Mouse (Mus musculus) heart, embryonic 15.5 days (tissue): ENCODE data around the gene Rcan3. TPM values are rescaled to one million over a fixed set of nuclear protein-coding genes. Genes with fewer than 3 reads are reported as not detected.

Experiments used
- ATAC-seq: fragments of 200-750 bp; cut with Nextera tagmentation; replicated peaks from 2 replicates; pipeline ENCODE4 v1.8.0; 2017; ENCODE audit warnings: low read depth, moderate TSS enrichment; ENCODE audit not compliant: insufficient number of reproducible peaks, insufficient read depth, low FRiP score
- H3K27ac ChIP-seq: fragments of 300-500 bp; sonication (generic); 2 replicates; pipeline ENCODE4 v1.5.1; 2015; ENCODE audit warnings: mild to moderate bottlenecking, inconsistent platforms
- H3K27me3 ChIP-seq: fragments of 300-500 bp; sonication (generic); 2 replicates; pipeline ENCODE4 v1.6.1; 2015; ENCODE audit warnings: inconsistent platforms
- H3K36me3 ChIP-seq: fragments of 300-500 bp; sonication (generic); 2 replicates; pipeline ENCODE4 v1.6.1; 2015; ENCODE audit warnings: mild to moderate bottlenecking, inconsistent platforms
- H3K4me1 ChIP-seq: fragments of 300-500 bp; sonication (generic); replicated peaks from 2 replicates; pipeline ENCODE4 v1.6.1; 2015; ENCODE audit warnings: inconsistent platforms
- H3K4me2 ChIP-seq: fragments of 300-500 bp; sonication (generic); 2 replicates; pipeline ENCODE4 v1.6.1; 2015; ENCODE audit warnings: inconsistent platforms, mild to moderate bottlenecking, moderate library complexity
- H3K4me3 ChIP-seq: fragments of 300-500 bp; sonication (generic); 2 replicates; pipeline ENCODE4 v1.5.1; 2015; ENCODE audit warnings: mild to moderate bottlenecking, inconsistent platforms
- H3K9ac ChIP-seq: fragments of 300-500 bp; sonication (generic); 2 replicates; pipeline ENCODE4 v1.6.1; 2015; ENCODE audit warnings: mild to moderate bottlenecking, inconsistent platforms
- H3K9me3 ChIP-seq: fragments of 300-500 bp; sonication (generic); replicated peaks from 2 replicates; pipeline ENCODE4 v1.6.1; 2016; ENCODE audit warnings: inconsistent platforms
- WGBS: fragments of 180-500 bp; shearing (Covaris S2); methylation state at CpG from one replicate; pipeline ENCODE4 v1.1.7; 2015; ENCODE audit warnings: mixed read lengths; 5-methylcytosine and 5-hydroxymethylcytosine counted together
- polyA plus RNA-seq: library from polyadenylated mRNA; unstranded; fragments of >200 nt; fragmentation: Nextera tagmentation; extraction: Ambion mirVana; gene quantifications from 2 replicates; pipeline ENCODE4 v1.2.1, GENCODE M21; 2015

Gene Rcan3
- polyA plus RNA-seq, 1 experiment from 2014 or later = 8.6 TPM

GRCm38 (mm10) chr4:135411633-135412032 is 22.0 kb downstream of the Rcan3 start:
- no peak overlapping the region for H3K9ac ChIP-seq
- H3K4me1 ChIP-seq = no peaks in the 10 kb centered on the region
- H3K27me3 ChIP-seq = no peaks in the 10 kb centered on the region
- H3K4me3 ChIP-seq = no peak overlapping the region
- no peak overlapping the region for H3K4me2 ChIP-seq
- no peak overlapping the region for H3K27ac ChIP-seq
- WGBS = 31% methylated on average over 4 of the region's 4 CpGs
- no peak for ATAC-seq
- H3K9me3 ChIP-seq = no peaks in the 10 kb centered on the region
- 0 out of 2 replicates have a peak, but pooled peaks cover 8% of the 10 kb centered on the region for H3K36me3 ChIP-seq

GRCm38 (mm10) chr4:135406180-135406579 is 27.5 kb downstream of the Rcan3 start:
- H3K27me3 ChIP-seq = no peaks in the 10 kb centered on the region
- ATAC-seq = no peak
- no peaks in the 10 kb centered on the region for H3K36me3 ChIP-seq
- no peak overlapping the region for H3K4me3 ChIP-seq
- no peak overlapping the region for H3K9ac ChIP-seq
- H3K4me1 ChIP-seq = no peaks in the 10 kb centered on the region
- WGBS = 57% methylated on average over 5 of the region's 5 CpGs
- no peaks in the 10 kb centered on the region for H3K9me3 ChIP-seq
- H3K27ac ChIP-seq = no peak overlapping the region
- no peak overlapping the region for H3K4me2 ChIP-seq

- no peaks in the 10 kb centered on the region for H3K36me3 ChIP-seq
- ATAC-seq = no peak
- WGBS = 88% methylated on average over 2 of the region's 2 CpGs
Observed at GRCm38 (mm10) chr4:135404916-135405315, 28.7 kb downstream of the Rcan3 start.

GRCm38 (mm10) chr4:135404048-135404447 is 29.6 kb downstream of the Rcan3 start:
- Histone ChIP-seq H3K27ac (no peak overlapping the region), H3K9ac (no peak overlapping the region), H3K36me3 (no peaks in the 10 kb centered on the region), H3K9me3 (no peaks in the 10 kb centered on the region), H3K4me2 (no peak overlapping the region), H3K27me3 (peaks cover 13% of the 10 kb centered on the region), H3K4me1 (no peaks in the 10 kb centered on the region), H3K4me3 (no peak overlapping the region)
- 71% methylated on average over 10 of the region's 10 CpGs for WGBS
- no peak for ATAC-seq

More at GRCm38 (mm10) chr4:135404916-135405315, 28.7 kb downstream of the Rcan3 start:
- Histone ChIP-seq H3K4me3 (no peak overlapping the region), H3K27me3 (peaks cover 5% of the 10 kb centered on the region; the same call in 1 of the 2 replicates), H3K4me2 (no peak overlapping the region), H3K9ac (no peak overlapping the region), H3K4me1 (no peaks in the 10 kb centered on the region), H3K9me3 (no peaks in the 10 kb centered on the region), H3K27ac (no peak overlapping the region)

- 35% methylated on average over 7 of the region's 7 CpGs for WGBS
- H3K36me3 ChIP-seq = no peaks in the 10 kb centered on the region
- H3K9ac ChIP-seq = no peak overlapping the region
- H3K4me1 ChIP-seq = peaks cover 10% of the 10 kb centered on the region
- peaks cover 34% of the 10 kb centered on the region for H3K27me3 ChIP-seq
- no peak overlapping the region for H3K27ac ChIP-seq
- H3K4me2 ChIP-seq = no peak overlapping the region
- H3K4me3 ChIP-seq = no peak overlapping the region
- H3K9me3 ChIP-seq = no peaks in the 10 kb centered on the region
- no peak for ATAC-seq
Observed at GRCm38 (mm10) chr4:135401881-135402280, 31.8 kb downstream of the Rcan3 start.

- Histone ChIP-seq H3K4me1 (peaks cover 10% of the 10 kb centered on the region), H3K27ac (no peak within 1 kb of the TSS), H3K36me3 (no peaks in the 10 kb centered on the region), H3K27me3 (peaks cover 47% of the 10 kb centered on the region), H3K9ac (peak within 1 kb of the TSS; percentile 34; the same call in 1 of the 2 replicates), H3K9me3 (no peaks in the 10 kb centered on the region), H3K4me2 (peak within 1 kb of the TSS; percentile 86), H3K4me3 (peak within 1 kb of the TSS; percentile 48)
- no peak for ATAC-seq
- WGBS = 1% methylated on average over 29 of the region's 29 CpGs
Observed at GRCm38 (mm10) chr4:135397991-135398390, 35.7 kb downstream of the Rcan3 start, which contains the start of gene Ncmap. TSS of gene Ncmap (minus strand) at chr4:135398227.

- Histone ChIP-seq H3K4me3 (peak overlapping the region; percentile 48), H3K4me2 (peak overlapping the region; percentile 86), H3K27ac (no peak overlapping the region), H3K9ac (peak overlapping the region; percentile 34; the same call in 1 of the 2 replicates), H3K9me3 (no peaks in the 10 kb centered on the region), H3K27me3 (peaks cover 47% of the 10 kb centered on the region), H3K4me1 (peaks cover 10% of the 10 kb centered on the region), H3K36me3 (no peaks in the 10 kb centered on the region)
- ATAC-seq = no peak
- WGBS = 6% methylated on average over 16 of the region's 16 CpGs
Observed at GRCm38 (mm10) chr4:135397551-135397950, 36.1 kb downstream of the Rcan3 start.

- WGBS = 86% methylated on average over 5 of the region's 5 CpGs
- H3K4me1 ChIP-seq = peaks cover 10% of the 10 kb centered on the region
- no peaks in the 10 kb centered on the region for H3K9me3 ChIP-seq
- no peak overlapping the region for H3K27ac ChIP-seq
- H3K9ac ChIP-seq = no peak overlapping the region
- H3K27me3 ChIP-seq = peaks cover 47% of the 10 kb centered on the region
- no peak overlapping the region for H3K4me2 ChIP-seq
- no peaks in the 10 kb centered on the region for H3K36me3 ChIP-seq
- no peak overlapping the region for H3K4me3 ChIP-seq
- no peak for ATAC-seq
Observed at GRCm38 (mm10) chr4:135396303-135396702, 37.4 kb downstream of the Rcan3 start.

- no peak overlapping the region for H3K27ac ChIP-seq
- peaks cover 43% of the 10 kb centered on the region for H3K27me3 ChIP-seq
- ATAC-seq = no peak
- H3K4me1 ChIP-seq = peaks cover 10% of the 10 kb centered on the region
- no peaks in the 10 kb centered on the region for H3K36me3 ChIP-seq
- H3K4me3 ChIP-seq = no peak overlapping the region
- 81% methylated on average over 4 of the region's 4 CpGs for WGBS
- H3K9me3 ChIP-seq = no peaks in the 10 kb centered on the region
- H3K4me2 ChIP-seq = no peak overlapping the region
- H3K9ac ChIP-seq = no peak overlapping the region
Observed at GRCm38 (mm10) chr4:135395375-135395774, 38.3 kb downstream of the Rcan3 start.

GRCm38 (mm10) chr4:135394666-135395065 is 39.0 kb downstream of the Rcan3 start:
- peaks cover 41% of the 10 kb centered on the region for H3K27me3 ChIP-seq
- H3K27ac ChIP-seq = no peak overlapping the region
- 80% methylated on average over 7 of the region's 7 CpGs for WGBS
- H3K4me2 ChIP-seq = no peak overlapping the region
- no peaks in the 10 kb centered on the region for H3K9me3 ChIP-seq
- ATAC-seq = no peak
- H3K9ac ChIP-seq = no peak overlapping the region
- no peak overlapping the region for H3K4me3 ChIP-seq
- H3K36me3 ChIP-seq = no peaks in the 10 kb centered on the region
- H3K4me1 ChIP-seq = peaks cover 10% of the 10 kb centered on the region

- H3K36me3 ChIP-seq = no peaks in the 10 kb centered on the region
Observed at GRCm38 (mm10) chr4:135393381-135393780, 40.3 kb downstream of the Rcan3 start.

GRCm38 (mm10) chr4:135392801-135393200 is 40.9 kb downstream of the Rcan3 start:
- Histone ChIP-seq H3K27me3 (peaks cover 22% of the 10 kb centered on the region), H3K4me2 (no peak overlapping the region), H3K4me1 (peaks cover 3% of the 10 kb centered on the region), H3K36me3 (no peaks in the 10 kb centered on the region), H3K9me3 (no peaks in the 10 kb centered on the region), H3K9ac (no peak overlapping the region), H3K27ac (no peak overlapping the region), H3K4me3 (no peak overlapping the region)
- ATAC-seq = no peak
- WGBS = 79% methylated on average over 3 of the region's 3 CpGs

More at GRCm38 (mm10) chr4:135393381-135393780, 40.3 kb downstream of the Rcan3 start:
- no peak overlapping the region for H3K4me2 ChIP-seq
- peaks cover 9% of the 10 kb centered on the region for H3K4me1 ChIP-seq
- H3K27ac ChIP-seq = no peak overlapping the region
- no peak overlapping the region for H3K4me3 ChIP-seq
- 67% methylated on average over 6 of the region's 6 CpGs for WGBS
- peaks cover 28% of the 10 kb centered on the region for H3K27me3 ChIP-seq
- ATAC-seq = no peak
- no peaks in the 10 kb centered on the region for H3K9me3 ChIP-seq
- no peak overlapping the region for H3K9ac ChIP-seq
